Mouse (Mus musculus): ENCODE results near the gene Trim10.
A peak's percentile ranks its signal among the peaks of the same experiment; 100 is the strongest.
"Not testable (repeated sequence)": the region's sequence is repeated elsewhere in the genome, so short reads cannot be mapped to it uniquely, and the experiment has no call there.

Trim10 gene

DNA sequence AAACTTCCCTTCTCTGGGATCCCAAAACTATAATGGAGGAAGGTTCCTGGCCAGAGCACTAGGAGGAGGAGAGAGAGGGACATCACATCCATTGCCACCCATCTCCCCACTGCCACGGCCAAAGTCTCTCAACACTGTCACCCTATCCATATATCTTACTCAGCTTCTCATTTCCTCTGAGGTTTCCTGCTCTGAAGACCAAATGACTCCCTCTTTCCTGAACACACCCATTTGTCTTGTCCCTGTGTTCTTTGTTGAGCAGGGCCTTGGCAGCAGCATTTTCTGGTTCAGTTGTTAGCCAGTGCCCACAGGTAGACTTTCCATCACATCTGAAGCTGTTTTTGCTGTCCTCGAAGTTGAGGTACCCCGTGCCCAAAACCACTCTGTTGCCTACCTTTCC is 11.2 kb upstream of the Trim10 start:
- DNase-seq (ENCODE audit: low spot score in 2 of 2): no peak

DNA sequence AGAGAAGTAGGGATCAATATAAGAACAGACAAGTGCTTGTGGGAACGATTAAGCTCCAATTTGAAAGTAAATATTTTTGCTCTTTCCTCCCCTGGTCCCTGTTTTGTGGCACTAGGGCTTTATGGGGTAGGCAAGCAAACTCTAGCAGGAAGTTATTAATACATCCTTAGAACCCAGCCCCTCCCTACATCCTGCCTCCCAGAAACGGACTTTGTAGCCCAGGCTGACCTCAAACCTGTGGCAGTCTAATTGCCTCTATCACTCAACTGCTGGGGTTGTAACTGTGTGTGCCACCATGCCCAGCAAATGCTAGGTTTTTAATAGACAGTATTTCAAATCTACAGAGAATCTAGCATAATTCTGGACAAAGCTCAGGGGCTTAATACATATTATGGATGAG is 7.7 kb upstream of the Trim10 start:
- DNase-seq (ENCODE audit: low spot score in 2 of 2): no peak

DNA sequence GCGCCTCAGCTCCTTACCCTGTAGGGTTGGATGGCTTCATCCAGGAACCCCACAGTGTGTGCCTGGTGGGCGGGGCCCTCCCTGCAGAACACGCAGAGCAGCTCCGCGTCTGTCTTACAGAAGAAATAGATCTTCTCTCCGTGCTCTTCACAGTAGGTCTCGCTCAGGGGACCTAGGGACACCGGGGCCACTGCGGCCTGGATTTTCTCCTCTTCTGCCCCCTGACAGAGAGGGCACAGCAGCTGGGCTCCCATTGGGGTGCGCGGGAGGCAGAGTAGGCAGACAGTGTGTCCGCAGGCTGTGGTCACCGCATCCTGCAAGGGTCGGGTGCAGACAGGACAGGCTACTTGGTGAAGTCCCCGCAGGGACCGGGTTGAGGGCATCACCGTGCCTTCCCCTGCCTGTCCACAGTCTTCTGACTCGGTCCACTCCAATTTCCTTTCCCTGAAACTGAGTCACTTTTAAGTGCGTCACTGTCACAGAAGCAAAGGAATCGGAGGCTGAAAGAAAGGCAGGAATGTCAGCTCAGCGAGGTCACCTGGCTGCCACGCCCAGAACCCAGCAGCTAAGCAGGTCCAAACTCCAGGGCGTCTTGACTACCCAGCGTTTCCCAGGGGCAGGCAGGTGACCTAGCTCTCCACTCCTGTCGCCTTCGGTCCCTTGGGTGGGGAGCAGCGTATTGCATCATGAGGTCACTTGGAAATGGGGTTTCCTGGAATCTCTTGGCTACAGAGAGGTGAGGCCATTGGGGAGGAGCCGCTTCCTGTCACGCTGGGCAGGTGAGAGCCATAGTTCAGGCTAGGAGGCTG is 2.5 kb upstream of the Trim10 start, which contains the start of gene Trim15:
TSS of gene Trim15 (minus strand) at position 492 of the 809 bp plus-strand sequence.
- DNase-seq (ENCODE audit: low spot score in 2 of 2): peak in 1 of 2 experiments; percentile 7

DNA sequence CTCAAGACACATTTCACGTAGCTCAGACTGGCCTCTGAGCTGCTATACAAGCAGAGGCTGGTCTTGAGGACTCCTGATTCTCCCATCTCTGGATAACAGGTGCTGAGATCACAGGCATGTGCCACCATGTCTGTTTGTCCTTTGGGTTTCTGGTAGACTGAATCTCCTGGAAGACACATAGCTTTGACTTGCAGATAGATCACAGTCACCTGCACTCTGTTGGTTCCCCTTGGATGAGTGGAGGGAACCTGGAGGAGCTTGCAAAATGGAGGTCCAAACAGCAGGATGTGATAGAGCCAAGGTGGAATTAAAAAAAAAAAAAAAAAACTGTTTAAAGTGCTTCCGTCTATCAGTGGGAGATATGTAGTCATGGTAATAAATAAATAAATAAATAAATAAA is 538 bp upstream of the Trim10 start:
- no peak for DNase-seq (ENCODE audit: low spot score in 2 of 2)

DNA sequence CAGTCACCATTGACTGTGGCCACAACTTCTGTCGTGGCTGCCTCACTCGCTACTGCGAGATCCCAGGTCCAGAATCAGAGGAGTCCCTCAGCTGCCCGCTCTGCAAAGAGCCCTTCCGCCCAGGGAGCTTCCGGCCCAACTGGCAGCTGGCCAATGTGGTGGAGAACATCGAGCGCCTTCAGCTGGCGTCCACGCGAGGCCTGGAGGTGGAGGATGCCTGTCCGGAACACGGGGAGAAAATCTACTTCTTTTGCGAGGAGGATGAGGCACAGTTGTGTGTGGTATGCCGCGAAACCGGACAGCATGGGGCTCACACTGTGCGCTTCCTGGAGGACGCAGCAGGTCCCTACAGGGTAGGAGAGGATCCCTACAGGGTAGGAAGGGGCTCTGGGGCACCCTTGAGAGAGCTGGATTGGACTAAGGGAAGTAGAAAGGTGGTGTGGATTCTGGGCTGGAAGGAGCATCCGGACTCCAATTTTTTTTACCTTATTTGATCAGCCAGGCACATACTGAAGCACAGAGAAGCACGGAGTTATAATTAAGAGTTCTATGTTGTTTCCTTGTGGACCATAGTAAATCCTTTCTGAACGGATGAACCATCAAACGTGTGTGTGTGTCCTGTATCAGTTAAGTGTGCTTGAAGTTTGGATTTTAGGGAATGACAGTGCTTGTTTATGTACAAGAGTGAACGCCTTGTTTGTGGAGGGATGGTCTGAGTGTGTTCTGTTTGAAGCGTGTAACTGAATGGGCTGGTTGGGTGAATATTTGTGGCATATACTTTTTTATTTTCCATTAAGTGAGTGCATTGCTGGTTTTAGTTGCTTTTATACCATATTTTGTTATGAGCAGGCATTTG is 809 bp downstream of the Trim10 start:
- peak; percentile 53 to 68 for DNase-seq (ENCODE audit: low spot score in 2 of 2)

DNA sequence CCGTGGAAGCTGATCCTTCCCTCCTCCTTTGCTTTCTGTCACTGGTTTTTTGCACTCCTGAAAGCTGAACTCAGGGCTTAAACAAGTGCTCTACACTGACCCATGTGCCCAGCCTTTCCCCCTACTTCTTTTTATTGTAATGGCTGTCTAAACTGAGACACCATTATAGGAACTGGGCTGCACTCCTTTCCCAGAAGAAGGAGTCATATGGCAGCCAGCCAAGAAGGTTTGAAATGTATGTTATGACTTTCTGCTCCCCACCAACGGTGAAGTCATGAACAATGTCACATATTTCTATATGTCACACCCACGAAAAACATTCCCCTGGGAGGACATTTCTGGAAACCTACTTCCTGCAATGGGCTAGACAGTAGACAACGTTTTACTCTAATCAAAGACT is 5.3 kb downstream of the Trim10 start:
- DNase-seq (ENCODE audit: low spot score in 2 of 2): no peak

DNA sequence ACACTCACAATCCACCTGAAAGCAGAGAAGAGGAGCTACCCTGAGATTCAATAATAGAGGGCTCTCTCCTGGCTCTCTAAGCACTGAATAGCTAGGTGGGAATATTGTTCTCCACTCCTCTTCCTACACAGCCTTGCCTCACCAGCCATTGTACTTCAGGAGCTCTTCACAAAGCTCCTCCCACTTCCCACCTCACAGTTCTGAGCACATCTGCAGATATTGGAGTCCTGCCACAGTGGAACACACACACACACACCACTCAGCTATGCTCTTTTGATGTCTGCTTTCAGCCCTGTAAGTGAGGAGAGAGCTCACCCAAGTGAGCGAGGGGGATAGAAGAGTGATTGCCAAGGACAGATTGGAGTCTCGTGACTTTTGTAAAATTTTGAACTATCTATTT is 14.0 kb downstream of the Trim10 start:
- no peak for DNase-seq (ENCODE audit: low spot score in 2 of 2)

DNA sequence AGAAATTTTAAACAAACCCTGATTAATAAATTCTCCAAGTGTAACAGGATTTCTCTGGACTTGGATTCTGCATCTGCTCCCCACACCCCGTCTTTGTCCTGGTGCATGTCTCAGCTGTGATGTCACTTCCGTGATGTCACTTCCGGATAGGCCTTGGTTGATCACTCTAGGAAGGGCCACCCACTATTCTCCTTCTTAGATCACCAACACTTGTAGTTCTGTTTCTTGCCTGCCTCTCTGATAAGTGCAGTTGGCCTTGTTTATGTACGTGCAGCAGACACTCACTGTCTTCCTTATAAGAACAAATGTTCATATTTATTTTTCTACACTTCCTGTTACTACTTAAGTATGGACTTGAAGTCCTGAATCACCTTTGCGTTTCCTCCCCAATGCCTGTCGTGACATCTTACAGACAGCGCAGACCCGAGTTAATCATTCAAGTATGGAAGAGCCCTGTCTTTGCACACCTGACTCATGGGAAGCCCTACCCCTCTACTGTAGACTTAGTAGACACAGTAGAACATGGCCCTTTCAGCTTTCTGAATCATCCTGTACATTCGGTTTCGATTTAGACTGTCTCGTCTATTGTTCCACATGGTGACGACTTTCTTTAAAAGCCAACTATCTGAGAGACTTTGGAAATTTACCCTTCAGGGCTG is 15.9 kb downstream of the Trim10 start:
- no peak for DNase-seq (ENCODE audit: low spot score in 2 of 2)

DNA sequence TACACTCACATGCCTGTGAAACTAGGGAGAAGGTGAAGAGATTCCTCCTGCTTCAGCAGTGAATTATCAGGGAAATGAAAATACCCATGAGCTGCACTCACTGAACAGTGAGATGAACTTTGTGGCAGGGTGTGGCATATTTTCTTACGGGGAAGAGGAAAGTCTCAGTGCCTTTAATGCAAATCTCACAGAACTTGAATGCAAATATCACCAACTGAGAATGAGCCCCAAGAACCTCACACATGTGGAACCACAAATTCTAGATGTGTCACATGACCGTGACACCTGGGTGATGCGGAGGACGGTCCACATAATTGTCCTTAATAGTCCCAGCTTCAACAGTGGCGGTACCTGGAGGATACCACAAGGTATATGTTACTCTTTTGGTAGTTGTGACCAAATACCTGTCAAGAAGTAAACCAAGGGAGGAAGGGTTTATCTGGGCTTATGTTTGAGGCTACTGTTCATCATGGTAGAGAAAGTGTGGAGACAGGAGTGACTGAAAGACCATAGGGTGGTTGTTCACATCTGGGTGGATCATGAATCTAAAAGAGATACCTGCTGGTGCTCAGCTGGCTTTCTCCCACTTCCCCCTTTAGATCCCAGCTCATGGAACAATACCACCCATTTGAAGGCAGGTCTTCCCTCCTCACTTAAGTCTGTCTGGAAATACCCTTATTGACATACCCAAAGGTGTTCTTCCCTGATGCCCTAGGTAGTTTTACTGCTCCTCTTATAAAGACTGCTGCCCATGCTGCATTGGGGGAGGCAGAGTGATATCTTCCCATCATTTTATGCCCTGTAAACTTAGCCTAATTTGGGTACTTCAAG is 20.9 kb downstream of the Trim10 start, which contains the start of gene Trim40:
TSS of gene Trim40 (minus strand) at position 51 of the 831 bp plus-strand sequence.
- no peak for DNase-seq (ENCODE audit: low spot score in 2 of 2)

DNA sequence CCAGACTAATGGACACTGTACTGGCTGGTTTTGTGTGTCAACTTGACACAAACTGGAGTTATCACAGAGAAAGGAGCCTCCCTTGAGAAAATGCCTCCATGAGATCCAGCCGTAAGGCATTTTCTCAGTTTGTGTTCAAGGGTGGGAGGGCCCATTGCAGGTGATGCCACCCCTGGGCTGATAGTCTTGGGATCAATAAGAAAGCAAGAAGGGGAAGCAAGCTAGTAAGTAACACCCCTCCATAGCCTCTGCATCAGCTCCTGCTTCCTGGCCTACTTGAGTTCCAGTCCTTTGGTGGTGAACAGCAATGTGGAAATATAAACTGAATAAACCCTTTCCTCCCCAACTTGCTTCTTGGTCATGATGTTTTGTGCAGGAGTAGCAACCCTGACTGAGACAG is 22.1 kb downstream of the Trim10 start:
- not testable (repeated sequence) for DNase-seq (ENCODE audit: low spot score in 2 of 2)

DNA sequence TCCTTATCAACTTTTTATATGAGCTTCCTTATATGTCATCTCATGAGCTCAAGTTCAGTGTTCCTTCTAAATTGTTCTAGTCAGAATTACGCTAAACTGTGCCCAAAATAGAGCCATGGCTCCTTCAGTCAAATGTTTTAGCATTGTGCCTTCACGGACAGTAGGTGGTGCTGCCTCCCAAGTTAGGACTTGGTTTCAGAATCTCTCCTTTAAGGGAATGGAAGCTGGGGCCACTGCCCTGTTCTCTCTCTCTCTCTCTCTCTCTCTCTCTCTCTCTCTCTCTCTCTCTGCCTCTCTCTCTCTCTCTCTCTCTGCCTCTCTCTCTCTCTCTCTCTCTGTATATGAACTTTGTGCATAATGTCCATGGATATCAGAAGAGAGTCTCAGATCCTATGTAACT is 23.0 kb downstream of the Trim10 start:
- DNase-seq (ENCODE audit: low spot score in 2 of 2): no peak

DNA sequence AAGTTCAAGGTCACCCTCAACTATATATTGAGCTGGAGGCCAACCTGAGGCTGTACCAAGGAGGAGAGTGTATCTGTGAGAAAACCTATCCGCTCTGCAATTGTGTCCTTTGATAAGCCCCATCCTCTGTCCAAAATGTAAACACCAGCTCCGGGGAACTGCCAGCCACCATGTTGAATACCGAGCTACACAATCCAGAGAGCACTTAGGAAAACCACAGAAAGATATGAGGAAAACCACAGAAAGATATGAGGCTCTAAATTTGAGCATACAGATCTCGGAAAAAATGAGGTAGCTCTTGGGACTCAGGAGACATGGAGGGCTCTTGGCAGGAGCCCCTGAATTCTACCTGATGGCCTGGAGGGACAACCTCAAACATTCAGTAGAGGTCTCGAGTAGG is 24.0 kb downstream of the Trim10 start:
- DNase-seq (ENCODE audit: low spot score in 2 of 2): no peak

DNA sequence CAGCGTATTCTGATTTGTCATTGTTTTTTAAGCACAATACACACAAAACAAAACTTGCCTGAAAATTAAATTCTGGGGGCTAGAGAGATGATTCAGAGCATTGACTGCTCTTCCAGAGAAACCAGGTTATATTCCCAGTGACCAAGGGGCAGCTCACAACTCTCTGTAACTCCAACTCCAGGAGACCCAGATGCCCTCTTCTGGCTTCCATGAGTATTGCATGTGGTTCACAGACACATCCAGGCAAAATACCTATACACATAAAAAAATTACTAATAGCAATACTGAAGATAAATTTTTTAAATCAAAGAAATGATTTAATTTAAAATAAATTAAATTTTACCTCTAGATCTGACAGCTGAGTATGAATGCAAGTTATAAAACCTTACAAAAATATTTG is 27.2 kb downstream of the Trim10 start:
- no peak for DNase-seq (ENCODE audit: low spot score in 2 of 2)

DNA sequence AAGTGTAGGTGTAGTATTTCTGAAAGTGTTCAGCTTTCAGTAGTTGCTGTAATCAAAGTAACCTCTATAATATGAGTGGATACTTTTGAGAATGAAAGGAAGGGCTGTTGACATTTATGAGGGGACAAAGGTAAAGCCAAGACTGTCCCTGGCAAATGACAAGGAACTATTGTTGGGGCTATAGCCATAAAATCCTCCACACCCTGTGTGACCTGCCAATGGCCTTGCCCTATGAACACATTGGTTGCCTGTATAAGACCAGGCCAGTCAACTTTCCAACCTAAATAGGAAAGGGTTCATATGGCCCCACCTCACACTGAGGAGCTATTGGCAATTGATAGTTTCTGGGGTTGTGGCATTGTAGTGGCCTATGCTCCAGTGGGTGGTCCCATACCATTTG is 27.7 kb downstream of the Trim10 start:
- DNase-seq (ENCODE audit: low spot score in 2 of 2): no peak

DNA sequence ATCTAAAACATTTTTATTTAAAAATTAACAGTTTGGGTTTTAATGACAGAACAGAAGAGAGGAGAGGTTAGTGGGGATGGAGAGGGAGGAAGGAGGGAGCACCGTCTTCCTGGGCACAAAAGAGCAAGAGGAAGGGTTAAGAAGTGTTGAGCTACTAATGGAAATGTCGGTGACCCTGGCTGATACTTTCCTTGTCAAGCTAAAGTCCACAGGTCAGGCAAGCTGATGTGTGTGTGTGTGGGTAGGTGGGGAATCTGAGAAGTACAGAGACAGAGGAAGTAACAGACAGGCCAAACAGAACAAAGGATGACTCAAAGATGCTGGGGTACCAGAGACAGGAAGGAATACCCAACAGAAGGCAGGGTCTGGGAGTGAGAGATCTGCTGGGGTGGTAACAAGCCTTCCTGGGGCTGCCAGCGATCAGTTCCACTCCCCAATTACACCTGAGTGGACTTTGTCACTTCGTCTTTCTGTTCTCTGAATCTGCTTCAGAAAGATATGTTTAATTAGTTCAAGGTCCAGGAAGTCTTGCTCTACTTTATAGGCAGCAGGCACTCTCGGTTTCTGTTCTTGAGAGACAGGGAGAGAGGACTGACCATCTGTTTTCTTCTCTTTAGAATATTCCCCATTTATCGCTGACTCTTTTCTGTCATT is 28.3 kb downstream of the Trim10 start, which contains the start of gene Trim31:
TSS of gene Trim31 (plus strand) at position 567 of the 654 bp plus-strand sequence.
- DNase-seq (ENCODE audit: low spot score in 2 of 2): no peak

DNA sequence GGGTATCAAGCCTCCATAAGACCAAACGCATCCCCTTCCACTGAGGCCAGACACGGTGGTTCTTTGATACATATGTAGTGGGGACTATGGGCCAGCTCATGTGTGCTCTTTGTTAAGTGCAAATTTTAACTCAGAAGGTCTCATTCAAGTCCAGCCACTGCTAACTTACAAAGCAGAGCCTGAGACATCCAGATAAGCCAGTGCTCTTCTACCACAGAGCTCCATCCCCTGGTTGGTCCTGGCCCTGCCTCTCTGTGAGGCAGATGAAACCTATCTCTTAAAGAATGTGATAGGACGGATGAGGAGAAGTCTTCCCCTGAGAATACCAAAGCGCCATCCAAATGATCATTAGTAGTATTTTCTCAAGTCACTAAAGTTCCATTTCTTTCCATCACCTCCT is 30.0 kb downstream of the Trim10 start:
- DNase-seq (ENCODE audit: low spot score in 2 of 2): no peak

DNA sequence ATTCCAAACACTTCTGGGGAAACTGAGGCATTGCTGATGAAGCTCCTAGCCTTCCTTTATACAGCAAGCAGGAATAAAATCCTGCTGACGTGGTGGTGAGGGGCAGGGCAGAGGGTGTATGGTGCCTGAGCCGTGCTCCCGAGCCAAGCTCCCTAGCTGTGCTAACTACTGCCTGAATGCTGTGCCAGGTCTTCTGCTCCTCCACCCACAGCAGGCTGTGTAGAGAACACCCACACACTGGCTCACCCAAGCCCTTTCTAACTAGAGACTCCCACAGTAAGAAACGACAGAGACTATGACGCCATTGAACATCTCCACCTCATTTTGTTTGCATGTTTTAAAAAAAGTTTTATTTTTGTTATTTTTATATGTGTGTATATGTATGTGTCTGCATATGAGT is 30.6 kb downstream of the Trim10 start:
- DNase-seq (ENCODE audit: low spot score in 2 of 2): no peak

DNA sequence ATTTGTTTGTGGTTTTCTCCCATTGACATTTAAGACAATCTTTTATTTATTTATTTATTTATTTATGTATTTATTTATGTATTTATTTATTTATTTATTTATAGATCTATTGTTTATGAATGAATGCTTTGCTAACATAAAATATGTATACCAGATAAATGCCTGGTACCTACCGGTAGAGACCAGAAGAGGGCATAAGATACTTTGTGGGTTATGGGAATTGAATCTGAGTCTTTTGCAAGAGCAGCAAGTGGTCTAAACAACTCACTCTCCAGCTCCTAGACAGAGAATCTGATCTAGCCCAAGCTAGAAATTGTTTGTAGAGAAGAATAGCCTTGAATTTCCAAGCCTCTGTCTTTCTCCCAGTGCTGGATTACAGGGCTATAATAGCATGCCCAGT is 31.3 kb downstream of the Trim10 start:
- DNase-seq (ENCODE audit: low spot score in 2 of 2): no peak

DNA sequence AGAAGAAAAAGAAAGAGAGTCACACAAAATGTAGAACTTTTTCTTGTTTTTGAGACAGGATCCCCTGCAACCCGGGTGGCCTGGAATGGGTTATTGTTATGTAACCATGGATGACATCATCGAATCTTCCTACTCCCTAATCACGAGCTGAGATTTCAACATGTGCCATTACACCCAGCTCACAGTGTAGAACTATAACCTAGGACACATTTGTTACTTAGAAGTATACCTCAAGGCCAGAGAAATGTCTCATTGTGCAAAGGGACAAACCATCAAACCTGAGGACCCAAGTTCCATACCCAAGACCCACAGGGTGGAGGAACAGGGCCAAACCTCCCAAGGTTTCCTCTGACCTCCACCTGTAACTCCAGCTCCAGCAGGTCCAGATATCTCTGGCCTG is 34.3 kb downstream of the Trim10 start:
- no peak for DNase-seq (ENCODE audit: low spot score in 2 of 2)

DNA sequence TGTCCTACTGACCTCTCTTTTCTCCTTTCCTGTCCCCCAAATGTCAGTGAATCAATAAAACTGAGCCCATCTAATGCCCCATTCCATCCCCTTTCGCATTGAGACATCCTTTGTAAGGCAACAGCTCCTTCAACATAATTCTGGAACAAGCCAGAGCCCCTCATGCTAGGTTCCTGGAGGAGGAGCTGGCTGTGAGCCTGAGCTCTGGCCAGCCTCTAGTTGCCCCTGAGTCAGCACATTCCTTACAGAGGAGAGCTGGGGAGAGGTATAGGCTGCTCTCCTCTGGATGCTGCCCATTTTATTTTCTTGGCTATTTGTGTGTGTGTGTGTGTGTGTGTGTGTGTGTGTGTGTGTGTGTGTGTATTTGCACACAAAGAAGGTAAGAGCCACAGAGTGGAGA is 38.9 kb downstream of the Trim10 start:
- DNase-seq (ENCODE audit: low spot score in 2 of 2): no peak

DNA sequence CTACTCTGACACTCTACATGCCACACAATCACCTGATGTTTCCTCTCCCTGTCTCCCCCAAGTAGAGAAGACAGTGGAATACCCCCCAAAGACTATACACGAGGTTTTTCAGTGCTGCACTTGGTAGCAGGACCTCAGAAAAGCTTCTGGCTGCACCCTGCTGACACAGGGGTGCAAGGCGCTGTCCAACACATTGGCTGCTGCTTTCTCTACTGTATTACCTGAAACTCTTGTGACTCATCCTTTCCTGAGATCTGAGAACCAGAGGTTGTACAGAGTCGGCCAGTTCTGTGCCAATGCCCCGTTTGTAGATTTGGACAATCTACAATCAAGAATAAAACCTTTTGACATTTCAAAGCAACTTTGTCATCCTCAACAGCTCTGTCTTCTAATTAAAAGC is 40.4 kb downstream of the Trim10 start:
- DNase-seq (ENCODE audit: low spot score in 2 of 2): no peak

All from spleen, postnatal 36 days (tissue).